Mouse (Mus musculus) bone marrow macrophage, adult 2 months (primary cell): ENCODE measurements around the gene Gm17019.
"Not testable (repeated sequence)": the region's sequence is repeated elsewhere in the genome, so short reads cannot be mapped to it uniquely, and the experiment has no call there.

ENCODE experiments used
- CTCF ChIP-seq: IDR thresholded peaks from 2 replicates; pipeline ENCODE4 v1.5.1; 2012; ENCODE audit warnings: low read depth, mild to moderate bottlenecking, low read length, moderate library complexity
- POLR2A ChIP-seq: IDR thresholded peaks from 2 replicates; pipeline ENCODE4 v1.6.1; 2012; ENCODE audit warnings: mild to moderate bottlenecking, low read depth, low read length, borderline replicate concordance

DNA sequence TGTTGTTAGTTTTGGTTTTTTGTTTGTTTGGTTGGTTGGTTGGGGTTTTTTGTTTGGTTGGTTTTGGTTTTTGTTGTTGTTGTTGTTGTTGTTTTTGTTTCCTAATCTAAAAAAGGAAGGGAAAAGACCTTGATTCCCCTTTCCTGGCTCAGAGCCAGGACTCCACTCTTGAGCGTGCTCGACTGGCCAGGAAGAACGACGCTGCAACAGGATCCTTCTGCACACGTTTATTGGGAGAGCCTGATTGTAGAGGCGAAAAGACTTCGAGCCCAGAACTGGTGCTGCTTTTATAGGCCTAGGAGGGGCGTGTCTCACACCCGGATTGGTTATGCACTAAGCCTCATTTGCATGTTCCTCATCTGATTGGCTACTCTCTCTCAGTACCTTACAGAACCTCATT lies 34.7 kb downstream of the Gm17019 start:
- not testable (repeated sequence) for TF ChIP-seq POLR2A, CTCF
